Mouse (Mus musculus) midbrain, postnatal 0 days (tissue): Measurements from ENCODE around the gene Synpo2. TPM values are rescaled to one million over a fixed set of nuclear protein-coding genes. Genes with fewer than 3 reads are reported as not detected.
"Not testable (repeated sequence)": the region's sequence is repeated elsewhere in the genome, so short reads cannot be mapped to it uniquely, and the experiment has no call there.

ENCODE experiments used
- ATAC-seq: fragments of 200-750 bp; cut with Nextera tagmentation; 2 replicates; pipeline ENCODE4 v1.8.0; 2017; ENCODE audit warnings: moderate number of reproducible peaks, mild to moderate bottlenecking, moderate TSS enrichment, moderate library complexity; ENCODE audit not compliant: low FRiP score
- DNase-seq: peaks from one replicate; pipeline ENCODE4 v3.0.0-alpha.2; 2015; ENCODE audit warnings: low spot score
- H3K27ac ChIP-seq: fragments of 300-500 bp; sonication (generic); 2 replicates; pipeline ENCODE4 v1.5.1; 2014; ENCODE audit warnings: low read depth, mild to moderate bottlenecking, low read length, mixed read lengths
- H3K27me3 ChIP-seq: fragments of 300-500 bp; sonication (generic); 2 replicates; pipeline ENCODE4 v1.6.1; 2014; ENCODE audit warnings: low read length, control low read depth, mixed read lengths; ENCODE audit not compliant: insufficient read depth
- H3K36me3 ChIP-seq: fragments of 300-500 bp; sonication (generic); 2 replicates; pipeline ENCODE4 v1.6.1; 2014; ENCODE audit warnings: low read length, control low read depth, mixed read lengths; ENCODE audit not compliant: insufficient read depth
- H3K4me1 ChIP-seq: fragments of 300-500 bp; sonication (generic); 2 replicates; pipeline ENCODE4 v1.6.1; 2014; ENCODE audit warnings: mild to moderate bottlenecking, control low read depth, antibody characterized with exemption, low read length, mixed read lengths; ENCODE audit not compliant: insufficient read depth
- H3K4me2 ChIP-seq: fragments of 300-500 bp; sonication (generic); 2 replicates; pipeline ENCODE4 v1.6.1; 2014; ENCODE audit warnings: low read depth, mild to moderate bottlenecking, low read length, mixed read lengths; ENCODE audit not compliant: poor library complexity, severe bottlenecking
- H3K4me3 ChIP-seq: fragments of 300-500 bp; sonication (generic); 2 replicates; pipeline ENCODE4 v1.5.1; 2014; ENCODE audit warnings: low read depth, mild to moderate bottlenecking, low read length, moderate library complexity
- H3K9ac ChIP-seq: fragments of 300-500 bp; sonication (generic); replicated peaks from 2 replicates; pipeline ENCODE4 v1.6.1; 2014; ENCODE audit warnings: mild to moderate bottlenecking, low read length, moderate library complexity, mixed read lengths; ENCODE audit not compliant: poor library complexity, severe bottlenecking
- H3K9me3 ChIP-seq: fragments of 300-500 bp; sonication (generic); 2 replicates; pipeline ENCODE4 v1.6.1; 2016; ENCODE audit warnings: low read length, control low read depth
- CTCF ChIP-seq: IDR thresholded peaks from 2 replicates; pipeline ENCODE4 v1.5.1; 2016; ENCODE audit warnings: antibody characterized with exemption, mild to moderate bottlenecking
- WGBS: fragments of 180-500 bp; shearing (Covaris S2); extraction: QIAGEN DNeasy Blood & Tissue Kit; methylation state at CpG from one replicate; pipeline ENCODE4 v1.1.7; 2014; 5-methylcytosine and 5-hydroxymethylcytosine counted together
- polyA plus RNA-seq: library from polyadenylated mRNA; unstranded; fragments of >200 nt; fragmentation: Nextera tagmentation; extraction: Ambion mirVana; gene quantifications from 2 replicates; pipeline ENCODE4 v1.2.1, GENCODE M21; 2015
- total RNA-seq: library from RNA; depleted of rRNA; stranded (reverse); fragments of >200 nt; gene quantifications from 2 replicates; pipeline ENCODE4 v1.2.3, GENCODE M21; 2014

Gene Synpo2
- total and polyA plus RNA-seq, 2 experiments from 2014 or later, result 1.8 to 2.9 TPM

DNA sequence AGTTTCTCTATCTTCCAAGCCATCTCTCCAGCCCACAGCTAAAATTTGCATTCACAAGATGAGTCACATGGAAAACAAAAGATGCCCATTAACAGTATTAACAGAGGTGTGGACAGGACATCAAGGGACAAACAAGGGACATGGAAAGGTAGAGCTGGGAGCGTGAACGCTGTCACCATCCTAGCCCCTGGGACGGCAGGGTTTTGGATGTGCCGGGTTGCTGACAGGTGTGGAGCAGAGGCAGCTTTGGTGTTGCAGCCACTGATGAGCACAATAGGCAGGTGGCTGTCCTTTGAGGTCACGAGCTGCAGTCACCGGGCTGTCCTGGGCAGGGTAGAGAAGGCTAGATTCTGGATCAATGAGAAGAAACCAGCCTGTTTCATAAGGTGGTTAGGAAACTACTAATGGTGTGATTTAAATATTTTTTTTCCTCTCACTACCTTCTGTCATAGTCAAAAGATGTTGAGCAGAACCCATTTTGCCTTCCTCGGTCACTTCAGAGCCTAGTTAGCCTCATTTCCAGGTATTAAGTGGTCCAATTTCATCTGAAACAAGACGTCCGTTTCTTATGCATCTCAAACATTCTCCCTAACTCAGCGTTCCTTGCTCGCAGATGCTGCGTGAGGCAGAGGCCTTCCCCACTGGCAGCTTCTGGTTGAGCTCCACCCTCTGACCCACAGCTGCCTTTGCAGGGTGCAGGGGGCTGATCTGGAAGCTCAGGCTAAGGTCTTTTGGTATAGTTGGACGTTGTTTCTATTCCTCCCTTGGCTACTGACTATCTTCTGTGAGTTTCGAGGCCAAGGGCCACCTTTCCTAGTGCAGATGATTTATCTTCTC is 105.4 kb downstream of the Synpo2 start:
- ATAC-seq (no peak), DNase-seq (no peak)
- no peak overlapping the region for H3K27ac ChIP-seq
- no peaks in the 10 kb centered on the region for H3K9me3 ChIP-seq
- H3K9ac ChIP-seq, result no peak overlapping the region
- no peaks in the 10 kb centered on the region for H3K4me1 ChIP-seq
- H3K4me3 ChIP-seq, result no peak overlapping the region
- no peaks in the 10 kb centered on the region for H3K27me3 ChIP-seq
- WGBS, result 89% methylated on average over 14 of the region's 14 CpGs
- no peak for TF ChIP-seq CTCF
- H3K4me2 ChIP-seq, result no peak overlapping the region
- no peaks in the 10 kb centered on the region for H3K36me3 ChIP-seq

DNA sequence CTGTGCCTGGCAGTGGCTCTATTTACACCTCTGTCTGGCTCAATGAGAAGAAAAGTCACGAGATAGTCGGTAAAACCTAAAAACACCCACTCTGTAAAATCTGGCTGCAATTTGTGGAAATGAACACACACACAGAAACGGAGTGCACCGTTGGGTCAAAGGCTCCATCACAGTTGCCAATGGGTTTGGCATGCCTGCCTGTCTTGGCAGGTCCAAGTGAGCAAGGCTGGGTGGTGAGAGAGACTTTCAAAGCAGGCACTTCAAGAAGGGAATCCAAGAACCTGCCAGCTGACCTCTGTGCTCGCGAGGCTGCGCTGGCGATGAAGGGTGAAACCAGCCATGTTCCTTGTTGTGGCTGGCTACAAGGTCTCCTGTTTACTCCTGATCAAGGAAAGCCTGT is 107.2 kb downstream of the Synpo2 start:
- H3K4me3 ChIP-seq, result no peak overlapping the region
- H3K4me2 ChIP-seq, result no peak overlapping the region
- H3K9me3 ChIP-seq, result no peaks in the 10 kb centered on the region
- H3K27me3 ChIP-seq, result no peaks in the 10 kb centered on the region
- 79% methylated on average over 8 of the region's 8 CpGs for WGBS
- H3K9ac ChIP-seq, result no peak overlapping the region
- H3K27ac ChIP-seq, result no peak overlapping the region
- DNase-seq (peak; percentile 27), ATAC-seq (no peak)
- H3K4me1 ChIP-seq, result no peaks in the 10 kb centered on the region
- H3K36me3 ChIP-seq, result no peaks in the 10 kb centered on the region
- TF ChIP-seq CTCF, result no peak

DNA sequence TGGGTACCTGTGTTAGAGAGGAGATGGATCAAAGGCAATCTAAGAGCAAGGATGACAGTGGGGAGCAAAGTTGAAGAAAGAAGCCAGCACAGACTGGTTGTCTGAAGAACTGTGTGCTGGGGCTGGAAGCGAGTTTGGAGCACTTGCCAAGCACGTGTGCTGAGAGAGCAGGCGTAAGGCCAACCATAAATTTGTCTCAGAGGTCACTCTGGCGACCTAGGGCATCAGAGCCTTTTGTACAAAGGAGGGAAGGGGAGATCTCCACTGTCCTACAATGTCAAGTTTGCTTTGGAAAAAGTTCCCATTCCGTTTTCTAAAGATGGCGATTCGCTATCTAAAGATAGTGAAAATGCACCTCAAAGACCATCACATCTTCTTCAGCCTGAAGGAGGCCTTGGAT is 107.9 kb downstream of the Synpo2 start:
- WGBS, result 87% methylated on average over 7 of the region's 7 CpGs
- Histone ChIP-seq H3K27me3 (no peaks in the 10 kb centered on the region), H3K27ac (no peak overlapping the region), H3K9ac (no peak overlapping the region), H3K36me3 (no peaks in the 10 kb centered on the region), H3K4me1 (no peaks in the 10 kb centered on the region), H3K4me2 (no peak overlapping the region), H3K9me3 (no peaks in the 10 kb centered on the region), H3K4me3 (no peak overlapping the region)
- DNase-seq (no peak), ATAC-seq (no peak)
- TF ChIP-seq CTCF, result no peak

DNA sequence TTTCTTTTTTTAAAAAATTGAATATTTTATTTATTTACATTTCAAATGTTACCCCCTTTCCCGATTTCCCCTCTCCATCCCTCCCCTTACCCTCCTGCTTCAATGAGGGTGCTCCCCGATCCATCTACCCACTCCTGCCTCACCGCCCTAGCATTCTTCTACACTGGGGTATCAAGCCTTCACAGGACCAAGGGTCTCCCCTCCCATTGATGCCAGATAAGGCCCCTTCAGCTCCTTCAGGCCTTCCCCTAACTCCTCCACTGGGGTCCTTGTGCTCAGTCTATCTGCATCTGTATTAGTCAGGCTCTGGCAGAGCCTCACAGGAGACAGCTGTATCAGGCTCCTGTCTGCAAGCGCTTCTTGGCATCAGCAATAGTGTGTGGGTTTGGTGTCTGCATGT is 109.2 kb downstream of the Synpo2 start:
- not testable (repeated sequence) for DNase-seq, H3K27ac ChIP-seq, H3K9me3 ChIP-seq, H3K4me3 ChIP-seq, H3K27me3 ChIP-seq, H3K4me2 ChIP-seq, H3K4me1 ChIP-seq, H3K36me3 ChIP-seq, ATAC-seq, H3K9ac ChIP-seq
- WGBS, result 95% methylated on average over 4 of the region's 4 CpGs

GRCm38 (mm10) chr3:123123817-123124216 is 112.1 kb downstream of the Synpo2 start:
- 85% methylated on average over 8 of the region's 8 CpGs for WGBS
- Histone ChIP-seq H3K4me1 (no peaks in the 10 kb centered on the region), H3K4me3 (no peak overlapping the region), H3K9me3 (no peaks in the 10 kb centered on the region), H3K27ac (no peak overlapping the region), H3K9ac (no peak overlapping the region), H3K4me2 (no peak overlapping the region), H3K27me3 (no peaks in the 10 kb centered on the region), H3K36me3 (no peaks in the 10 kb centered on the region)
- DNase-seq (no peak), ATAC-seq (no peak)
- TF ChIP-seq CTCF, result no peak

DNA sequence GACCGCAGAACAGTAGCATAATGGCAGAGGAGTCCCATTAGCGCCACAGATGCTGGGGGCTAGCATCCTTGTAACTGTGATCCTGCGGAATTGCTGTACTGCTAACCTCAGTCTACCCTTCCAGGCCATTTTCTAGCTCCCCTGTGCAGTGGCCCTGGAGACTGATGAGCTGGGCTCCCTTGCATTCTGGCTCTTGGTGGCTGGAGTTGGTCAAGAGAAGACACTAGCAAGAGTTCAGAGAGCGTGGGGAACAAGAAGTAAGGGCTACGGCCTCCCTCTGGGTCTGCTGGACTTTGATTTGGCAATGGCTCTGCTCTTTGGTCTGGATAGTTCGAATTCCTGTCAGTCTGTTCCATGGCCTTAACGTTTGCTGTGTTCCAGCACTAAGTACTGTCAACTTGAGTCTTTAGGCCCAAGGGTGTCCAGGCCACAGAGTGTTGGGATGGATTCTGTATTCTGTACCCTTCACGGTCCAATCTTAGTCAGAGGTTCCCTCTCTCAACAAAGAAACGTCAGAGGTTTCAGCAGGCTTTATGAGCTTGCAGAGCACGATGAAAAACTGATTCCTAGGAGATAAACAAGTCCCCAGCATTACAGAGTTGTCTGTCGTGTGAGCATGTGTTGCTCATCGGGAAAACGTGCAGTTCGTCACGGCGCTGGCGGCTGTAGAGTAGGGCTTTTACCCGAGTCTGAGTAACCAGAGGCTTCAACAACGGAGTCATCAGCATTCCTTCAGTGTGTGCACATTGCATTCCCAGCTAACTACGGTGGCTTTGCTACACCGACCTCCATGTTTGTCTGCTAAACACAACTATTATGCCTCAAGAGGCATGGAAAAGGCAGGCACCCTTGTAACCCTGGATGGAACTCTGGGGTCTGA is 113.6 kb downstream of the Synpo2 start:
- 87% methylated on average over 21 of the region's 21 CpGs for WGBS

More for the DNA sequence above, 113.6 kb downstream of the Synpo2 start:
- Histone ChIP-seq H3K27me3 (0 out of 2 replicates have a peak, but pooled peaks cover under 1% of the 10 kb centered on the region), H3K4me2 (no peak overlapping the region), H3K36me3 (no peaks in the 10 kb centered on the region), H3K4me3 (no peak overlapping the region), H3K27ac (no peak overlapping the region), H3K9me3 (no peaks in the 10 kb centered on the region), H3K9ac (no peak overlapping the region), H3K4me1 (no peaks in the 10 kb centered on the region)
- ATAC-seq (no peak), DNase-seq (no peak)
- TF ChIP-seq CTCF, result no peak
